In genomic region chr15:100421059-100421757, GRCm38 (mm10) we compare ENCODE assay signal across 9 mouse cellular contexts. TPM values are rescaled to one million over a fixed set of nuclear protein-coding genes. Genes with fewer than 3 reads are reported as not detected.
A peak's percentile ranks its signal among the peaks of the same experiment; 100 is the strongest.
DNase-seq lines count a peak whose midpoint lies in the region; ATAC-seq and TF ChIP-seq lines count a peak whose summit lies in the region.
"Had no signal": no experiment of that assay in that cellular context is flagged by ENCODE, and none has a peak within 500 bp of the region (broad histone marks: within the 10 kb centered on the region; RNA-seq: fewer than 3 reads in every experiment).

No protein-coding gene starts in this region.

- H3K27me3 ChIP-seq in lung, embryonic 14.5 days (ENCODE audit: insufficient read depth, low read length), result peaks cover 16% of the 10 kb centered on the region
- H3K27me3 ChIP-seq in embryonic facial prominence, embryonic 15.5 days, result peaks cover 7% of the 10 kb centered on the region; the same call in 1 of the 2 replicates
- H3K27me3 ChIP-seq in hindbrain, embryonic 14.5 days (ENCODE audit: control insufficient read depth, insufficient read depth, low read length), result peaks cover 25% of the 10 kb centered on the region
- H3K27me3 ChIP-seq in midbrain, embryonic 14.5 days (ENCODE audit: control insufficient read depth, insufficient read depth, low read length), result peaks cover 22% of the 10 kb centered on the region

- no peaks in the 10 kb centered on the region for H3K9me3 ChIP-seq in lung, embryonic 14.5 days (ENCODE audit: low read depth, low read length)
- H3K9me3 ChIP-seq in embryonic facial prominence, embryonic 15.5 days (replicated peaks), result no peaks in the 10 kb centered on the region
- H3K9me3 ChIP-seq in hindbrain, embryonic 14.5 days (ENCODE audit: control insufficient read depth, low read length), result no peaks in the 10 kb centered on the region
- no peaks in the 10 kb centered on the region for H3K9me3 ChIP-seq in midbrain, embryonic 14.5 days (ENCODE audit: control insufficient read depth, low read length)

- no peak overlapping the region for H3K27ac ChIP-seq in lung, embryonic 14.5 days (ENCODE audit: low read depth)
- H3K27ac ChIP-seq in embryonic facial prominence, embryonic 15.5 days (replicated peaks), result 0 out of 2 replicates have a peak overlapping the region, but pooled peaks have one; percentile 17
- H3K27ac ChIP-seq in hindbrain, embryonic 14.5 days, result no peak overlapping the region
- no peak overlapping the region for H3K27ac ChIP-seq in midbrain, embryonic 14.5 days (replicated peaks; ENCODE audit: low read depth, low read length)

- DNase-seq in lung, embryonic 14.5 days, result no peak
- no peak for DNase-seq in lung, postnatal 10 days
- no peak for DNase-seq in hindbrain, embryonic 14.5 days (ENCODE audit: low spot score)
- no peak for DNase-seq in midbrain, embryonic 14.5 days
- no peak for DNase-seq in gastrocnemius, postnatal 14 days
- DNase-seq in kidney, adult 11 months, result no peak
- DNase-seq in frontal cortex, postnatal 14 days (ENCODE audit: low spot score in 2 of 2), result no peak

- H3K36me3 ChIP-seq in lung, embryonic 14.5 days (ENCODE audit: insufficient read depth), result no peaks in the 10 kb centered on the region
- no peaks in the 10 kb centered on the region for H3K36me3 ChIP-seq in embryonic facial prominence, embryonic 15.5 days
- H3K36me3 ChIP-seq in hindbrain, embryonic 14.5 days (replicated peaks; ENCODE audit: control insufficient read depth, insufficient read depth), result no peaks in the 10 kb centered on the region
- H3K36me3 ChIP-seq in midbrain, embryonic 14.5 days (ENCODE audit: control insufficient read depth, insufficient read depth, low read length), result no peaks in the 10 kb centered on the region

- 0 out of 2 replicates have a peak, but pooled peaks cover 6% of the 10 kb centered on the region for H3K4me1 ChIP-seq in lung, embryonic 14.5 days (ENCODE audit: insufficient read depth)
- peaks cover 50% of the 10 kb centered on the region for H3K4me1 ChIP-seq in embryonic facial prominence, embryonic 15.5 days
- H3K4me1 ChIP-seq in hindbrain, embryonic 14.5 days (replicated peaks; ENCODE audit: control insufficient read depth, insufficient read depth, low read length), result peaks cover 26% of the 10 kb centered on the region
- H3K4me1 ChIP-seq in midbrain, embryonic 14.5 days (ENCODE audit: control insufficient read depth, insufficient read depth, low read length), result peaks cover 21% of the 10 kb centered on the region

- intact Hi-C loops in gastrocnemius, postnatal 14 days (cut with DNase I; ENCODE audit: low total_unique reads), result no loop called here

- no peak for ATAC-seq in lung, embryonic 14.5 days (ENCODE audit: insufficient read depth)
- ATAC-seq in embryonic facial prominence, embryonic 15.5 days (ENCODE audit: insufficient number of reproducible peaks, low FRiP score, low TSS enrichment, low read depth), result no peak
- no peak for ATAC-seq in hindbrain, embryonic 14.5 days (ENCODE audit: low FRiP score)
- no peak for ATAC-seq in midbrain, embryonic 14.5 days (ENCODE audit: low FRiP score, low TSS enrichment)

- 0 out of 2 replicates have a peak overlapping the region, but pooled peaks have one; percentile 3 for H3K9ac ChIP-seq in lung, embryonic 14.5 days
- no peak overlapping the region for H3K9ac ChIP-seq in embryonic facial prominence, embryonic 15.5 days
- peak overlapping the region; percentile 85 for H3K9ac ChIP-seq in hindbrain, embryonic 14.5 days
- 0 out of 2 replicates have a peak overlapping the region, but pooled peaks have one; percentile 88 for H3K9ac ChIP-seq in midbrain, embryonic 14.5 days (replicated peaks; ENCODE audit: low read length)

- H3K4me2 ChIP-seq in lung, embryonic 14.5 days, result peak overlapping the region; percentile 94
- H3K4me2 ChIP-seq in embryonic facial prominence, embryonic 15.5 days (replicated peaks), result peak overlapping the region; percentile 95
- H3K4me2 ChIP-seq in hindbrain, embryonic 14.5 days (replicated peaks), result peak overlapping the region; percentile 96
- peak overlapping the region; percentile 92 for H3K4me2 ChIP-seq in midbrain, embryonic 14.5 days (ENCODE audit: low read length)

- 19% methylated on average over 8 of the region's 8 CpGs for WGBS in lung, embryonic 14.5 days
- WGBS in embryonic facial prominence, embryonic 15.5 days, result 23% methylated on average over 8 of the region's 8 CpGs
- 48% methylated on average over 8 of the region's 8 CpGs for WGBS in hindbrain, embryonic 14.5 days
- WGBS in midbrain, embryonic 14.5 days, result 52% methylated on average over 8 of the region's 8 CpGs

- peak overlapping the region; percentile 96 for H3K4me3 ChIP-seq in lung, embryonic 14.5 days (ENCODE audit: low read depth, low read length)
- peak overlapping the region; percentile 89 for H3K4me3 ChIP-seq in embryonic facial prominence, embryonic 15.5 days (replicated peaks)
- H3K4me3 ChIP-seq in hindbrain, embryonic 14.5 days (replicated peaks; ENCODE audit: low read length), result peak overlapping the region; percentile 98
- peak overlapping the region; percentile 97; the same call in 1 of the 2 replicates for H3K4me3 ChIP-seq in midbrain, embryonic 14.5 days (replicated peaks; ENCODE audit: low read depth, low read length)

- TF ChIP-seq CTCF in lung, embryonic 14.5 days (IDR thresholded peaks at IDR 0.05; ENCODE audit: low read depth), result no peak

RNA-seq across cellular contexts. Expression of gene Gm5475, which starts 0.7 kb away (rescaled TPM):
- not detected in 2 replicates for polyA plus RNA-seq in lung, embryonic 14.5 days (2014; fragmentation: Nextera tagmentation; extraction: Ambion mirVana)
- polyA plus RNA-seq in embryonic facial prominence, embryonic 15.5 days (2015; fragmentation: Nextera tagmentation; extraction: Ambion mirVana), result 0.07 TPM in 1 of 2 replicates, not detected in the other
- polyA plus RNA-seq in hindbrain, embryonic 14.5 days (2014; fragmentation: Nextera tagmentation; extraction: Ambion mirVana), result 0.13 and 0.15 TPM in 2 replicates
- polyA plus RNA-seq in midbrain, embryonic 14.5 days (2014; fragmentation: Nextera tagmentation; extraction: Ambion mirVana), result not detected in 2 replicates
- total RNA-seq in gastrocnemius, postnatal 14 days (2021), result not detected
- total RNA-seq: adrenal gland, postnatal 36 days had no signal

RNA-seq across cellular contexts. Expression of gene Slc11a2, which starts 3.7 kb away (rescaled TPM):
- 17.8 and 21.6 TPM in 2 replicates for polyA plus RNA-seq in lung, embryonic 14.5 days (2014; fragmentation: Nextera tagmentation; extraction: Ambion mirVana)
- 23.6 and 25.9 TPM in 2 replicates for polyA plus RNA-seq in embryonic facial prominence, embryonic 15.5 days (2015; fragmentation: Nextera tagmentation; extraction: Ambion mirVana)
- 18.5 and 18.6 TPM in 2 replicates for polyA plus RNA-seq in hindbrain, embryonic 14.5 days (2014; fragmentation: Nextera tagmentation; extraction: Ambion mirVana)
- 18.5 and 21.6 TPM in 2 replicates for polyA plus RNA-seq in midbrain, embryonic 14.5 days (2014; fragmentation: Nextera tagmentation; extraction: Ambion mirVana)
- 10 to 100 TPM; 32.3 to 34.8 TPM for total RNA-seq in gastrocnemius, postnatal 14 days (2021)

RNA-seq across cellular contexts. Expression of gene Letmd1, which starts 47.6 kb away (rescaled TPM):
- polyA plus RNA-seq in lung, embryonic 14.5 days (2014; fragmentation: Nextera tagmentation; extraction: Ambion mirVana), result 20.6 and 22.9 TPM in 2 replicates
- 29.6 and 30.2 TPM in 2 replicates for polyA plus RNA-seq in embryonic facial prominence, embryonic 15.5 days (2015; fragmentation: Nextera tagmentation; extraction: Ambion mirVana)
- polyA plus RNA-seq in hindbrain, embryonic 14.5 days (2014; fragmentation: Nextera tagmentation; extraction: Ambion mirVana), result 49.8 and 52.1 TPM in 2 replicates
- 44.8 and 51.9 TPM in 2 replicates for polyA plus RNA-seq in midbrain, embryonic 14.5 days (2014; fragmentation: Nextera tagmentation; extraction: Ambion mirVana)
- total RNA-seq in gastrocnemius, postnatal 14 days (2021), result 10 to 100 TPM in 1 of 2 experiments, 1 to 10 TPM in 1; 9.2 to 10.5 TPM

RNA-seq across cellular contexts. Expression of gene Higd1c, which starts 56.9 kb away (rescaled TPM):
- 0.38 TPM in 1 of 2 replicates, not detected in the other for polyA plus RNA-seq in lung, embryonic 14.5 days (2014; fragmentation: Nextera tagmentation; extraction: Ambion mirVana)
- polyA plus RNA-seq in embryonic facial prominence, embryonic 15.5 days (2015; fragmentation: Nextera tagmentation; extraction: Ambion mirVana), result not detected in 2 replicates
- not detected in 2 replicates for polyA plus RNA-seq in hindbrain, embryonic 14.5 days (2014; fragmentation: Nextera tagmentation; extraction: Ambion mirVana)
- not detected in 2 replicates for polyA plus RNA-seq in midbrain, embryonic 14.5 days (2014; fragmentation: Nextera tagmentation; extraction: Ambion mirVana)
- not detected for total RNA-seq in gastrocnemius, postnatal 14 days (2021)
- total RNA-seq: adrenal gland, postnatal 36 days had no signal
